Mouse (Mus musculus): Measurements from ENCODE around the gene Rnf11. TPM values are rescaled to one million over a fixed set of nuclear protein-coding genes. Genes with fewer than 3 reads are reported as not detected.
A peak's percentile ranks its signal among the peaks of the same experiment; 100 is the strongest.

The Rnf11 gene
- polyA plus RNA-seq, 1 experiment from 2014 or later: 61.0 TPM

DNA sequence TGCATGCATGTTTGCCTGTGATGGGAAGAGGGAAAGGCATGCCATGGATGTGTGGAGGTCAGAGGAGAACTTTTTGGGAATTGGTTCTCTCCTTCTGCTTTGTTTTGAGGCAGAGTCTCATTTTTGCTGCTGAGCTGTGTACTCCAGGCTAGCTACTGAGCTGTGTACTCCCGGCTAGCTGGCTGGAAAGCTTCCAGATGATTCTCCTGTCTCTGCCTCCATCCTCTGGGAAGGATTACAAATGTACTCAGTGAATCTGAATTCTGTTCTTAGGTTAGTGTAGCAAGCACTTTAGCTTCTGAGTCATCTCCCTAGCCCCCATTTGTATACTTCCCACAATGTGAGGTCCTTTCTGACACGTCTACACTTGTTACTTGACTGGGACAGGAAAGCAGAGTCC is 61.1 kb downstream of the Rnf11 start:
- WGBS: 84% methylated on average over 2 of the region's 2 CpGs
- no peak overlapping the region for H3K27ac ChIP-seq
- H3K9ac ChIP-seq: no peak overlapping the region
- H3K9me3 ChIP-seq: no peaks in the 10 kb centered on the region
- ATAC-seq (ENCODE audit: low FRiP score): no peak
- H3K36me3 ChIP-seq: no peaks in the 10 kb centered on the region
- H3K27me3 ChIP-seq: no peaks in the 10 kb centered on the region
- H3K4me2 ChIP-seq: no peak overlapping the region
- no peaks in the 10 kb centered on the region for H3K4me1 ChIP-seq (replicated peaks)
- H3K4me3 ChIP-seq: no peak overlapping the region

DNA sequence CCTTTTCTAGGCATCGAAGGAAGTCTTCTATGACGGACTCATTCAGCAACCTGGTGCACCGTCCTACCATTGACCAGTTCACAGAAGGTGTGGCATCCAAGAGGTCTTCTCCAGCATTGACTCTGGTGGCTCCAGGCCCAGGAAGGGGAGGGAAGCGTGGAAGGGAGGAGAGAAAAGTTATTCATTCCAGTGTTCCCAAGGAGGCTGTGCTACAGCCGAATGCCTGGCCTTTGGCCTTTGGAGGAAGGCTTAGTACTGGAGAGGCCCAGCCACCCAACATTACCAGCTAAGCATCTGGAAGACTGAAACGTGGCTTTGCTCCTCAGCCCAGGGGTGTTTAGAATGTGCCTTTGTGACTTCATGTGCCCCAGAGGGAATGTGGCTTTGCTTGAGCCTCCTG is 62.1 kb downstream of the Rnf11 start:
- Histone ChIP-seq H3K27ac (no peak overlapping the region), H3K36me3 (no peaks in the 10 kb centered on the region), H3K9me3 (no peaks in the 10 kb centered on the region), H3K4me2 (no peak overlapping the region), H3K4me3 (no peak overlapping the region), H3K9ac (no peak overlapping the region), H3K4me1 (replicated peaks) (no peaks in the 10 kb centered on the region), H3K27me3 (no peaks in the 10 kb centered on the region)
- 68% methylated on average over 6 of the region's 6 CpGs for WGBS
- ATAC-seq (ENCODE audit: low FRiP score): no peak

DNA sequence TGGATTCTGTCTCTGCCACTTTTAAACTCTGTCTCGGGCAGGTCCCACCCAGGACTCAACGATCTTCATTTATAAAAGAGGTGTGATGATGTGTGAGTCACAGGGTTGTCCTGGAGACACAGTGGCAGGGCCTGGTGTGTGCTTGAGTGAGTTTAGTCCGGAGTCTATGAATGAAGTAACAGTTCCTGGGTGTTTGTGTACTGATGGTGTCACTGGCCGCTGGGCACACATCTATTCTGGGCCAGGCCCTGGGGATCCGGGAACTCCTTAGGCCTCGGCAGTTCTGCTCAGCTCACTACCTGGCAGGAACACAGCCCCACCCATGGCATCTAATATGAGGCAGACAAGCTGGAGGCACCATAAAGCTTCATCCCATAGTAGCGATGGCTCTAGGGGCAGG is 62.9 kb downstream of the Rnf11 start:
- Histone ChIP-seq H3K27me3 (no peaks in the 10 kb centered on the region), H3K9me3 (no peaks in the 10 kb centered on the region), H3K9ac (no peak overlapping the region), H3K27ac (no peak overlapping the region), H3K4me2 (no peak overlapping the region), H3K4me3 (no peak overlapping the region), H3K4me1 (replicated peaks) (no peaks in the 10 kb centered on the region), H3K36me3 (no peaks in the 10 kb centered on the region)
- WGBS: 89% methylated on average over 7 of the region's 7 CpGs
- ATAC-seq (ENCODE audit: low FRiP score): no peak

DNA sequence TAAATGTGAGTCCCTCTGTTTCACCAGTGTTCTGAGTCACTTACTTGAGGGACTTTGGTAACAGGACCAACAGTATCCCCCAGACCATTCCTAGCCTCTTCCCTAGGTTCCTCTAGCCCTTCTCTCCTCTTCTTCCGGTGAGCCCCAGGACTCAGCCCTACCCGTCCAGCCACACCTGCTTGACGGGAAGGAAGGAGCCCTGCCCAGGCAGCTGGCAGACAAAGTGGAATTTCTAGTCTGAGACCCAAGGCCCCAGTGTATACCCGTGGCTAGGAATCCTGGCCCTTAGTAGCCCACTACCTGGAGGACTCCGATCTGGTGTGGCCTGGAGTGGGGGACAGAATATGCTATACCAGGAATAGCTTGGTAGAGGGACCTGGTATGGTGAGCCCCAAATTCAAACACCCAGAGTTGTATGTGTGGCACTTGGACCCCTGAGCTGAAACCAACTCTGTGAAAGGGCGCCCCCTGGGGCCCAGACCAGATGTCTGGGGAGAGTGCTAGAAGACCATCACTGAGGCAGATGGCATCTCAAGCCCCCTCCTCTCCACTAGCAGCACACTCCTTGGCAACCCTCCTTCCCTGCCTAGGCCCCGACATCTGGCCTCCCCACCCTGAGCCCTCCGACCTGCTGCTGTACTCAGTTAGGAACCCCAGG is 64.3 kb downstream of the Rnf11 start:
- no peaks in the 10 kb centered on the region for H3K9me3 ChIP-seq
- H3K36me3 ChIP-seq: no peaks in the 10 kb centered on the region
- H3K9ac ChIP-seq: no peak overlapping the region
- no peak overlapping the region for H3K4me3 ChIP-seq
- no peak for ATAC-seq (ENCODE audit: low FRiP score)
- no peaks in the 10 kb centered on the region for H3K4me1 ChIP-seq (replicated peaks)
- no peak overlapping the region for H3K27ac ChIP-seq
- no peaks in the 10 kb centered on the region for H3K27me3 ChIP-seq
- 66% methylated on average over 8 of the region's 8 CpGs for WGBS
- H3K4me2 ChIP-seq: no peak overlapping the region

DNA sequence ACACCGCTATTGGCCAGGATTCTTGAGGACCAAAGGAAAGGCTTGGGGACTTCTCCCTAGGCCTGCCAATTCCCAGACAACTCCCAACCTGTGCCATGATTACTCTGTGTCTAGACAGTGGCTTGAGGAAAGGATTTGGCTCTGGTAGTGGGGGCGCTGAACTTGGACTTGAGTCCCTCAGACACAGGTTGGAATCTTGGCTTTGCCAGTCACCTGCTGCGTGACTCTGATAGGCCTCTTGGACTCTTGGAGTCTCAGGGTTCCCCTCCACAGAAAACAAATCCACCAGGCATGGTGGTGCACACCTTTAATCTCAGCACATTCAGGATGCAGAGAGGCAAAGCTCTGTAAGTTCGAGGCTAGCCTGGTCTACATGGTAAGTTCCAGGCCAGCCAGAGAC is 65.0 kb downstream of the Rnf11 start:
- Histone ChIP-seq H3K36me3 (no peaks in the 10 kb centered on the region), H3K4me3 (no peak overlapping the region), H3K27me3 (no peaks in the 10 kb centered on the region), H3K4me1 (replicated peaks) (no peaks in the 10 kb centered on the region), H3K9ac (no peak overlapping the region), H3K27ac (no peak overlapping the region), H3K4me2 (no peak overlapping the region), H3K9me3 (no peaks in the 10 kb centered on the region)
- ATAC-seq (ENCODE audit: low FRiP score): no peak
- 90% methylated on average over 4 of the region's 4 CpGs for WGBS

DNA sequence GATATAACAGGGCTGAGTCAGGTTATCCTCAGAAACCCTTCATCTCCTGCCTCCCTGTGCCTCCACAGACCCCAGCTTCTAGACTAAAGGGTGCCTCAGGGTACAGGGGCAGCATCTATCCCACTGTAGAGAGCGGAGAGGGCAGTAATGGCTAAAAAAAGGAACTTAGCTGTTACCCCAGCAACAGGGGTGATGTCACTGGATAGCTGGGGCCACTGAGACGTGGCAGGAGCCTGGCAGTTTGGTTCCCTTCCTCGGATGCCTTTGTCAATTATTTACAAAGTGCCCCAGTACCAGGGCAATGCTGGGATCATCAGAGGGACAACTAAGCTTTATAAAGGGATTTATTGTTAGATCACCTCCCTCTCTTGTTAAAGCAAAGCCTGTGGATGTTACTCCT is 65.5 kb downstream of the Rnf11 start:
- H3K27me3 ChIP-seq: no peaks in the 10 kb centered on the region
- H3K4me3 ChIP-seq: no peak overlapping the region
- H3K4me1 ChIP-seq (replicated peaks): no peaks in the 10 kb centered on the region
- no peaks in the 10 kb centered on the region for H3K36me3 ChIP-seq
- no peak overlapping the region for H3K9ac ChIP-seq
- no peak for ATAC-seq (ENCODE audit: low FRiP score)
- H3K4me2 ChIP-seq: no peak overlapping the region
- H3K27ac ChIP-seq: no peak overlapping the region
- no peaks in the 10 kb centered on the region for H3K9me3 ChIP-seq
- 19% methylated on average over 3 of the region's 3 CpGs for WGBS

DNA sequence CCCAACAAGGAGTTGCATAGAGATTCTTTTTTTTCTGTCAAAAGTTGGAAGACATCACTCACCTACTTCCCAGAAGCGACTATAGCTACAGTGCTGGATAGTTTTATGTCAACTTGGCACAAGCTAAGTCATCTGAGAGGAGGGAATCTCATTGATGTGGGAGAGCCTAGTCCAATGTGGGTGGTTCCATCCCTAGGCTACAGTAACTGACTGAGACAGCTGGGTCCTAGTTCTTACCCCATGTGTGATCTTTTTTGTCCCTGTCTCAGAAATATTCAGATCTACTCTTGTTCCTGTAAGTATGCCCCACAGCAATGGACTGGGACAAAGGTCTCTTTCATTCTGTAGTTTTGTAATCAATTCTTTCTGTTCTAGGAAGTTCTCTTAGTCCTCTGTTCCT is 66.5 kb downstream of the Rnf11 start:
- Histone ChIP-seq H3K9me3 (no peaks in the 10 kb centered on the region), H3K27ac (no peak overlapping the region), H3K4me1 (replicated peaks) (no peaks in the 10 kb centered on the region), H3K4me3 (no peak overlapping the region), H3K9ac (no peak overlapping the region), H3K27me3 (no peaks in the 10 kb centered on the region), H3K36me3 (no peaks in the 10 kb centered on the region), H3K4me2 (no peak overlapping the region)
- WGBS: 76% methylated on average over 1 of the region's 1 CpGs
- no peak for ATAC-seq (ENCODE audit: low FRiP score)

DNA sequence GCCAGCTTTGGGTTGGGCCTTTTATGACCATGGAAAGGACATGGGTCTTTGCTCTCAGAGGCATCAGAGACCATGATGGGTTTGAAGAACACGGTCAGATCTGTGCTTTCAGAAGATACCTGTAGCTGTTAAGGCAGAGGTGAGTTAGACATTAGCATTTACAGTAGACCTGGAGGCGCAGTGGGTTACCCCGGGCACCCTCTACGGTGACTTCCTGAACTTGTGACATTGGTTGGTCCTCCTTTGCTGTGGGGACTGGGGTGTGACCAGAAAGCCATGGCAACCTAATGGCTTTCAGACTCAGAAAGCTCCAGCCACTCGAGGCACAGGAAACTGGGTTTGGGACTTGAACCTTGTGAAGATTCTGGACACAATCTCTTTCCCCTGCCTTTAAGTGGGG is 72.3 kb downstream of the Rnf11 start:
- Histone ChIP-seq H3K27me3 (peaks cover 7% of the 10 kb centered on the region), H3K9ac (no peak overlapping the region), H3K27ac (no peak overlapping the region), H3K4me1 (replicated peaks) (peaks cover 3% of the 10 kb centered on the region; the same call in 1 of the 2 replicates), H3K4me2 (no peak overlapping the region), H3K9me3 (no peaks in the 10 kb centered on the region), H3K4me3 (no peak overlapping the region), H3K36me3 (no peaks in the 10 kb centered on the region)
- 92% methylated on average over 5 of the region's 5 CpGs for WGBS
- ATAC-seq (ENCODE audit: low FRiP score): no peak

DNA sequence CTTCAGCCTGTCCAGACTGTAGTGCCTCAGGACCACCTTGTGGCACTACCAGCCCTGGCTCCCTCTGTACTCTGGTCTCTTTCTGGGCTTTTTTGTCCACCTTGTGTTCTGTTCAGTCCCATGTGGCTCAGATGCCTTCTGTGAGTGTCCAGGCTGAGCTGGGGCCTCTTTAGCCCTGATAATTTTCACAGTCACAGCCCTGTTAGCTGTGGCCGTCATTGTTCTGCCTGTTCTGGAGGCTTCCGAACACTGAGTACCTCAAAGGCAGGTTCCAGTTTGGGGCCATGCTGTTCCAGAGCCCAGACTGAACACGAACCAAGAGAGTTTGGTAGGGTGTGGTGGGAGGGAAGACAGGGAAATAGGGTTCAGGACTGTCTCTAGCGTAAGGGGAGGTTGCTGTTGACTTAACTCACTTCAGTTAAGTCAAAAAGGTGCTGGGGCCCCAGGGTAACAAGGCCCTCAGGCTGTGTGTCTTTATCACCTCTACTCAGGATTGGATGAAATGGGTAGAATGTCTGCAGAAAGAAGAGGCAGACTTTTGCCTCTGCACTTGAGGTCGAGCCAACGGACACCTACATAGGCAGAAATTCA is 73.1 kb downstream of the Rnf11 start:
- Histone ChIP-seq H3K9ac (no peak overlapping the region), H3K9me3 (no peaks in the 10 kb centered on the region), H3K4me2 (no peak overlapping the region), H3K4me3 (no peak overlapping the region), H3K36me3 (no peaks in the 10 kb centered on the region), H3K27ac (no peak overlapping the region), H3K27me3 (peaks cover 8% of the 10 kb centered on the region), H3K4me1 (replicated peaks) (peaks cover 11% of the 10 kb centered on the region)
- 89% methylated on average over 6 of the region's 6 CpGs for WGBS
- no peak for ATAC-seq (ENCODE audit: low FRiP score)

DNA sequence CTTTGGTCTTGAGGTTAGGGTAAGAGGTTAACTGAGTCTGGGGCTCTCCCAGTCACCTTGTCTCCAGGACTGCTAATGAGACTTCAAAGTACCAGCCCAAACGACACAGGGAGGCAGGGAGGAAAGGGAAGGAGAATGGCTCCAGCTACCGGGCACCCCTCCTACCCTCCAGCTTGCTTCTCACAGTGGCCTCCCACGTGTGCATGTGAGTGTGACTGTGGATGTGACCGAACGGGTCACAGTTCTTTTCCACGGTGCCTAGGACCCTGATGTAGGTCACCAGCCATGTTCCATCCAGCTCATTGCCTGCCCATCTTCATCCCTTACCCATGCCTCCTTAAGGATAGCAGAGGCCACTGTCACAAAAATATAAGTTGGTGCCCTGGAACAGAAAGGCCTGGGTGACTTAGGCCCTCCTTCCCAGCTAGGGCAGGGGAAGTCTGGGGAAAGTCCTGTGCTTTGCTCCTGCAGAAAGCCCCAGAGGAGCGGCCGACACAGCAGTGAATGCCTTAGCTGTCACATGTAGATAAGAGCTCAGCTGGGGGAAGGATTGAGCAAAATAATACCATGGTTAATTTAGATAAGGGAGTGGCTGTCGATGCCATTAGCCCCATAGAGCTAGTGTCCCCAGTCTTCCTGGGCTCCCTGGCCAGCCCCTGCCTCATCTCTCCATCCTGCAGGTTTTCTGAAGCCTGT is 73.7 kb downstream of the Rnf11 start:
- Histone ChIP-seq H3K27ac (no peak overlapping the region), H3K4me3 (no peak overlapping the region), H3K9me3 (no peaks in the 10 kb centered on the region), H3K27me3 (peaks cover 8% of the 10 kb centered on the region), H3K4me1 (replicated peaks) (peaks cover 17% of the 10 kb centered on the region), H3K9ac (no peak overlapping the region), H3K36me3 (no peaks in the 10 kb centered on the region), H3K4me2 (no peak overlapping the region)
- ATAC-seq (ENCODE audit: low FRiP score): no peak
- WGBS: 76% methylated on average over 9 of the region's 9 CpGs

DNA sequence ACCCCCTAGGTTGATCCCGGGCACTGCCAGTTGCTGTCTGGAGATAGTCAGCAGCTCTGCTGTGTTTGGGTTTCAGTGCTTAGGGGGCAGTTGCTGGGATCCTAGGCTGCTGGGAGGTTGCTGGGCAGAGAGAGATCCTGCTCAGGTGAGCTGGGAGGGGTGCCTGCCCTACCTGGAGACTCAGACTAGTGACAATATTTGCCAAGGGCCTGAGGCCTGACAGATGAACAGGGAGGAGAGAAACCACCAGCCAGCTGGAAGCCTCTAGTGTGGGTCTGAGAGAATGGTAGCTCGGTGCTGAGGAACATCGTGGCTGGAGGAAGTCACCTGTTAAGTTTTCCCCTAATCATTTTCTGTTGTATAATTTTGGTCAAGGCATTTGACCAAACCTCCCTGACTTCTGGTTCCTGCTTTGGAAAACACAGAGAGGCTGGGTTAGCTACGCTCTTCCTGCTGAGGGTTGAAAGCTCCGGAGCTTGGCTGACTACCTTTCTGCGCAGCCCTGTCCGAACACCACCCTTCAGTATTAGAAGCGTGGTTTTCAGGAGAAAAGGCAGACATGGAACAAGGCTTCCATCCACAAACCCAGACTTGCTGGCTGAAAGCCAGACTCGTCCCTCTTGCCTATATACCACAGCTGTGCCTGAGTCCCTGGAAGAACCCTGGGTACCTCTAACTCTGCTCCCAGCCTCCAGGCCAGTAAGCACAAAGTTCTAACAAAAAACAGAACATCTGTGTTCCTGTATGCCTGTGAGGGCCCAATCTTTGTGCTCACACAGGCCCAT is 76.6 kb downstream of the Rnf11 start:
- Histone ChIP-seq H3K36me3 (no peaks in the 10 kb centered on the region), H3K9me3 (no peaks in the 10 kb centered on the region), H3K4me1 (replicated peaks) (peaks cover 21% of the 10 kb centered on the region), H3K4me2 (peak overlapping the region; percentile 96; the same call in 1 of the 2 replicates), H3K27ac (no peak overlapping the region), H3K9ac (no peak overlapping the region), H3K27me3 (peaks cover 12% of the 10 kb centered on the region), H3K4me3 (no peak overlapping the region)
- 86% methylated on average over 9 of the region's 9 CpGs for WGBS
- ATAC-seq (ENCODE audit: low FRiP score): no peak

DNA sequence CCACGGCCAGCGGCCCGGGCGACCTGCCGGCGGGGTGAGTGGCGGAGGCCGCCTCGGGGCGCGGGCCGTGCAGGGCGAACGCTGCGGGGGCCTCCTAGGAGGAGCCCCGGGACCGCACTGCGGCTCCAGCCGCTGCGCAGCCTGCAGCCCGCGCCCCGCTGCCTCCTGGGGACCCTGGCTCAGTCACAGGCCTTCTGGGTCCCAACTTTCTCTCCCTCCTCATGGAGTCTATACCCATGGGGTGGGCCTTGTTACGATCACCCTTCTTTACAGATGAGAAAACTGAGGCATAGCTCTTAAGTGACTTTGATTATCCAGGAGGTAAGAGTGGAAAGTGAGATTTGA is 77.4 kb downstream of the Rnf11 start:
- Histone ChIP-seq H3K9ac (peak overlapping the region; percentile 80), H3K9me3 (no peaks in the 10 kb centered on the region), H3K36me3 (no peaks in the 10 kb centered on the region), H3K27me3 (peaks cover 12% of the 10 kb centered on the region), H3K4me2 (peak overlapping the region; percentile 96), H3K4me1 (replicated peaks) (peaks cover 21% of the 10 kb centered on the region), H3K4me3 (peak overlapping the region; percentile 68), H3K27ac (no peak overlapping the region)
- ATAC-seq (ENCODE audit: low FRiP score): peak; percentile 36
- 1% methylated on average over 24 of the region's 24 CpGs for WGBS
